Mouse (Mus musculus) neural tube, embryonic 11.5 days (tissue): ENCODE results near the gene Kif26b. TPM values are rescaled to one million over a fixed set of nuclear protein-coding genes. Genes with fewer than 3 reads are reported as not detected.
A peak's percentile ranks its signal among the peaks of the same experiment; 100 is the strongest.

Experiments used
- ATAC-seq: fragments of 200-750 bp; cut with Nextera tagmentation; 2 replicates; pipeline ENCODE4 v1.8.0; 2017; ENCODE audit warnings: moderate number of reproducible peaks, mild to moderate bottlenecking, moderate TSS enrichment, moderate library complexity; ENCODE audit not compliant: insufficient read depth, low FRiP score, low TSS enrichment
- DNase-seq: peaks from one replicate; pipeline ENCODE4 v3.0.0-alpha.2; 2015; ENCODE audit warnings: low spot score
- H3K27ac ChIP-seq: fragments of 300-500 bp; sonication (generic); 2 replicates; pipeline ENCODE4 v1.5.1; 2014; ENCODE audit warnings: low read depth, mild to moderate bottlenecking, low read length
- H3K27me3 ChIP-seq: fragments of 300-500 bp; sonication (generic); 2 replicates; pipeline ENCODE4 v1.6.1; 2014; ENCODE audit warnings: mild to moderate bottlenecking, low read length, mixed read lengths; ENCODE audit not compliant: control insufficient read depth, insufficient read depth
- H3K36me3 ChIP-seq: fragments of 300-500 bp; sonication (generic); 2 replicates; pipeline ENCODE4 v1.6.1; 2014; ENCODE audit warnings: mild to moderate bottlenecking, low read length, moderate library complexity, mixed read lengths; ENCODE audit not compliant: control insufficient read depth, insufficient read depth
- H3K4me1 ChIP-seq: fragments of 300-500 bp; sonication (generic); 2 replicates; pipeline ENCODE4 v1.6.1; 2014; ENCODE audit warnings: low read length, mixed read lengths; ENCODE audit not compliant: control insufficient read depth, insufficient read depth
- H3K4me2 ChIP-seq: fragments of 300-500 bp; sonication (generic); 2 replicates; pipeline ENCODE4 v1.6.1; 2014; ENCODE audit warnings: low read depth, mild to moderate bottlenecking, moderate library complexity
- H3K4me3 ChIP-seq: fragments of 300-500 bp; sonication (generic); 2 replicates; pipeline ENCODE4 v1.5.1; 2014; ENCODE audit warnings: low read depth, low read length
- H3K9ac ChIP-seq: fragments of 300-500 bp; sonication (generic); 2 replicates; pipeline ENCODE4 v1.6.1; 2014; ENCODE audit warnings: mild to moderate bottlenecking, low read length
- H3K9me3 ChIP-seq: fragments of 300-500 bp; sonication (generic); 2 replicates; pipeline ENCODE4 v1.6.1; 2016; ENCODE audit warnings: low read length; ENCODE audit not compliant: control insufficient read depth
- WGBS: fragments of 180-500 bp; shearing (Covaris S2); extraction: QIAGEN DNeasy Blood & Tissue Kit; methylation state at CpG from one replicate; pipeline ENCODE4 v1.1.7; 2014; 5-methylcytosine and 5-hydroxymethylcytosine counted together
- polyA plus RNA-seq: library from polyadenylated mRNA; unstranded; fragments of >200 nt; fragmentation: Nextera tagmentation; extraction: Ambion mirVana; gene quantifications from 2 replicates; pipeline ENCODE4 v1.2.1, GENCODE M21; 2014

Kif26b gene
- polyA plus RNA-seq = 6.5 and 8.4 TPM in 2 replicates

DNA sequence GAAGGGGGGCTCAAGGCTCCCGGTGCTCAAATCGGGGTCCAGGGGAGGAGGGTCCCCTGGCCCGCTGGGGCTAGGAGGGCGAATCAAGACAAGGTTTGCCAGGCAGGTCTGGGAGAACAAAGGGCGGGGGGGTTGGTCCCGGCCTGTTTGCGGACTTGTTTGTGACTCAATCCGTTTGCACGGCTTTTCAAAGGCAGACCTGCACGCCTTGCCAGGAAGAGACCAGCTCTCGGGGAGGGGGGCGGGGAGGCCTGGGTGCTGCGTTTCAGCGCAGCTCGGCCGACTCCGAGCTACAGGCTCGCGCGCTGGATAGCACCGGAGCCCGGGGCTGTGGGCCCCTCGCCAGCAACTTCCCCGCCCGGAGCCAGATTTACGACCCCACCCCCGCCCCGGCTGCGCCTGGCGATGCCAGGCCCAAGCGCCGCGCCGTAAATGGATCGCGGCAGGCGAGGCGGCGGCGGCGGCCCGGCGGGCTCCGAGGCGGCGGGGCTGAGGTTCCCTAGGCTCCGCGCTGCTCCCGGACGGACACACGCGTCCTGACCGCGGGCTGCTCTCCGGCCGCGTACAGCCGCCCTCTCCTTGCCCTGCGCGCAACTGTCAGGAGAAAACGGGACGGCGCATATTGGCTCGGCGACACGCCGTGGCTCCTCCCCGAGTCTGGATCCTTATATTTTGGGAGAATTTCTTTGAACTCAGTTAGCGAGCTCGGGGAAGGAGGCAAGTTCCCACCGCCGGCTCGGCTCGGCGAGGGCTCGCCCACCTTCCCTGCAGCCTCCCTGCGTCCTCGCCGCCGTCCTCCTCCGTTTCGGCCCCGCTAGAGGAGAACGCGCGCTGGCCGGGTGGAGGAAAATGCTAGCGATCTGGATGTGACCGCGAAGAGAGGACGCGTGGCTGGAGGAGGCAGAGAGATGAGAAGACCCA is at the start of gene Kif26b:
Kif26b (plus strand) TSS at position 695 of the 921 bp plus-strand sequence.
- Histone ChIP-seq H3K4me2 (peak within 1 kb of the TSS; percentile 99), H3K27ac (peak within 1 kb of the TSS; percentile 63), H3K4me3 (peak within 1 kb of the TSS; percentile 63), H3K4me1 (peaks cover 24% of the 10 kb centered on the region), H3K27me3 (peaks cover 11% of the 10 kb centered on the region), H3K9me3 (no peaks in the 10 kb centered on the region), H3K36me3 (no peaks in the 10 kb centered on the region), H3K9ac (peak within 1 kb of the TSS; percentile 69)
- ATAC-seq (peak; percentile 70), DNase-seq (peak; percentile 75)
- WGBS = under 1% methylated on average over 85 of the region's 92 CpGs

DNA sequence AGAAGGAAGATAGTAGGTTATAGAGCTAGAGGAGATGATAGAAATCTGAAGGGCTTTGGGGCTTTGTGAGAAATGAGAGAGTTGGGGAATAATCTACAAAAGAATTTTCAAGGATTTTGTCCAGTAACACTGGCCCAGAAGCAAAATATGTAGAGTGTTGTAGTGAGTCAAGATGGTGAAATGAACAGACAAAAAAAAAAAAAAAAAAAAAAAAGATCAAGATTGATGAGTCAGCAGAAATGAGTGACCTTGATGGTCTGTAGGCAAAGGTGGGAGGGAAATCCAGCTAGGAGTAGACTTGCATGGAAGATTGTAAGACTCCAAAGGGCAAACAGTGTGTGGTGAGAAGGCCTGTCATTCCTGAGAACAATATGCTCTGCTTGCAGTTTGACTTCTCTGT is 45.1 kb upstream of the Kif26b start:
- no peak overlapping the region for H3K4me2 ChIP-seq
- H3K27ac ChIP-seq = no peak overlapping the region
- H3K4me3 ChIP-seq = no peak overlapping the region
- H3K9me3 ChIP-seq = no peaks in the 10 kb centered on the region
- no peak for DNase-seq
- no peaks in the 10 kb centered on the region for H3K27me3 ChIP-seq
- H3K36me3 ChIP-seq = no peaks in the 10 kb centered on the region
- H3K9ac ChIP-seq = no peak overlapping the region
- H3K4me1 ChIP-seq = no peaks in the 10 kb centered on the region
- ATAC-seq = no peak

DNA sequence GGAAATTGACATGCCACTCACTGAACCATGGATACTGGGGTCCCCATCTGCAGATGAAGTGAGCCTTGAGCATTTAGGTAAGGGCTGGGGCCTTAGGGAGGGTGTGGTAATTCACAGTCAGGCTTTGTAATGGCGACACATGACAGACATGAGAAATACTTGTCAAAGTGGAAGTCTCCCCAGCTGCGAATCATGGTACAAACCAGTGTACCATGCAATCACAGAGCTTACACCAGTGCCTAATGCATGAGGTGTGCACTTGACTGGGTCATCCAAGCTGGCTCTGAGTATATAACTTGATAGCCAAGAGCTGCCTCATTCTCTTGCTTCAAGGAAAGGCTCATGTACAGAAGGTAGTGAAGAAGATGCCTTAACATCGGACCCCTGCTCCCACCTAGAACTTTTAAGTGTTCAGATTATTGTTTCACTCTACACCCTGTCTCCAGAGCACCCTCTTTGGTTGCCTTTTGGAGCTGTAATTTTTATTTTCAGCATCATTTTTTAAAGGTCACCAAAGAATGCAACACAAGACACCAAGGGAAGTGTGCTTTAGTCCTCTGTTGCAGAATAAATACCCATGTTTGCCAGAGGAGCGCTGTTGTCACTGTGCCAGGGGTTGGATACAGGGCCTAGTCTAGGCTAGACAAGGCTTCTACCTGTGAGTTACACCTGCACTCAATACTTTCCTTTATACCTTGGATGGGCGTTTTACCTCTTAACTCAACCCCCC is 43.6 kb upstream of the Kif26b start:
- no peaks in the 10 kb centered on the region for H3K36me3 ChIP-seq
- WGBS = 80% methylated on average over 5 of the region's 5 CpGs
- no peak for DNase-seq
- ATAC-seq = no peak
- H3K4me2 ChIP-seq = no peak overlapping the region
- H3K9ac ChIP-seq = no peak overlapping the region
- no peaks in the 10 kb centered on the region for H3K4me1 ChIP-seq
- H3K27ac ChIP-seq = no peak overlapping the region
- no peak overlapping the region for H3K4me3 ChIP-seq
- H3K9me3 ChIP-seq = no peaks in the 10 kb centered on the region
- H3K27me3 ChIP-seq = no peaks in the 10 kb centered on the region

DNA sequence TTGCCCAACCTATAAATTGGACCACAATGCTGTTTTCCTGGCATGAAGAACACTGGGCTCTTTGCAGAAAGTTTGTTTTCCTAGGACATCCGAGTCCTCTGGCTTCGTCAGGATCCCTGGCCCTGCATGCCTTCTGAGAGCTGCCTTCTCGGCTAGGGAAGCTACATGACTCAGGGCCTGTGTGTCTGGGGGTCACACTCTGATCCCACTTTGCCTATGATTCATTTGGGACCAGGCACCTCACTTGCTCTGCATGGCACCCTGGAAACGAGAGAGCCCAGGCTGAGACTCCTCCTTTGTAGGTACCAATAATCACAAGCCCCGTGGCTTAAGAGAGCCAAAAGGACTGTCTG is 43.1 kb upstream of the Kif26b start:
- Histone ChIP-seq H3K27me3 (no peaks in the 10 kb centered on the region), H3K4me1 (no peaks in the 10 kb centered on the region), H3K36me3 (no peaks in the 10 kb centered on the region), H3K4me2 (no peak overlapping the region), H3K4me3 (no peak overlapping the region), H3K9me3 (no peaks in the 10 kb centered on the region), H3K9ac (no peak overlapping the region), H3K27ac (no peak overlapping the region)
- DNase-seq (no peak), ATAC-seq (no peak)
- 79% methylated on average over 5 of the region's 5 CpGs for WGBS

DNA sequence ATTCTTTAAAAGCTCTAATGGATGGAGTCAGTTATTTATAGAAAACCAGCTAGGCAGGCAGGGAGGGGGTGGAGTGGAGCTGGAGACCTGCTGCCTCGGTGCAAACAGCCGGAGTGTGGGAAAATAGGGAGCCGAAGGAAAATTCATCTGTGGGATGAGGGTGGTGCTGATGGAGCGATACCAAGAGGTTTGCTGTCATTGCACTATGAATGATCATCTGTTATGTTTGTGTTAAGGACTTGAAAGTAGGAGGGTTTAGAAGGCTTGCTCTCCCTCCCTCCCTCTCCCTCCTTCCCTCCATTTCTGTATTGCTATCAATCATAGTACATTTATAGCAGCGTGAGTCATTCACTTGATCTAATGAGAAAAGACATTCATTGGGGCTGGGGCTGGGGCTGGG is 42.1 kb upstream of the Kif26b start:
- DNase-seq = no peak
- Histone ChIP-seq H3K9ac (no peak overlapping the region), H3K4me1 (no peaks in the 10 kb centered on the region), H3K9me3 (no peaks in the 10 kb centered on the region), H3K27ac (no peak overlapping the region), H3K27me3 (no peaks in the 10 kb centered on the region), H3K4me2 (no peak overlapping the region), H3K36me3 (no peaks in the 10 kb centered on the region), H3K4me3 (no peak overlapping the region)
- no peak for ATAC-seq
- 82% methylated on average over 5 of the region's 5 CpGs for WGBS

DNA sequence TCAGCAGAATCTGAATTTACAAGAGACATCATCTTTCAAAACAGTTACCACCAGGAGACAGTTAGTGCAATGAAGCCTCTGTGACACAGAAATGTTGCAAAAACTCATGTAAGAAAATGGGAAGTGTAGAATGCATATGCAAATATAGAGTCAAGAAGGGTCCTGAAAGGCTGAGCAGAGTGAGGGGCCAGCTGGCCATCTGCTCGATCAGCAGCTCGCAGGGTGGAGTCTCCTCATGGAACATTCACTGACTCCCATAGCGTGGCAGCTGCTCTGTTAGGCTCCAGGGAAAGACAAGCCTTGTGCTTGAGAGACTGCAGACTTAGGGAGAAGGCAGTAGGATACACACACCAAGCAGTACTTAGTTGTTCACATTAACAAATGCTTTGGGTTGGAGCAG is 39.8 kb upstream of the Kif26b start:
- Histone ChIP-seq H3K4me3 (no peak overlapping the region), H3K4me2 (no peak overlapping the region), H3K9me3 (no peaks in the 10 kb centered on the region), H3K27me3 (no peaks in the 10 kb centered on the region), H3K4me1 (no peaks in the 10 kb centered on the region), H3K9ac (no peak overlapping the region), H3K27ac (no peak overlapping the region), H3K36me3 (no peaks in the 10 kb centered on the region)
- ATAC-seq (no peak), DNase-seq (no peak)
- WGBS = 36% methylated on average over 3 of the region's 3 CpGs

DNA sequence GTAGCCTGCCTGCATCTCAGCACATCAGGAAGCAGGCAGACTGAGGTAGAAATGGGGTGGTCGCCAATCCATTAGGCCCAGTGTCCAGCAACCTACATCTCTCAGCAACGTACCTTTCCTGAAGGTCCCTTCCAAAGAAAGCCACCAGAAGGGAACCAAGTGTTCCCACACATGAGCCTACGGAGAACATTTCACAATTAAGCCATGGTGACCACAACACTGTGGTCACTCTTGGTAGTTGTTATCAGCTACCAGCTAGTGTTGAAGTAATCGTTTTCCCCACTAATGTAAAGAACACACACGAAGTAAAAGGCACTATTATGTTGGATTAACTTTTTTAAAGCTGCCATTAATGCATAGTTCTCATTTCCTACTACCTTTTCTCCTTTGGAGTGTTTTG is 37.2 kb upstream of the Kif26b start:
- H3K9ac ChIP-seq = no peak overlapping the region
- H3K4me1 ChIP-seq = no peaks in the 10 kb centered on the region
- WGBS = 89% methylated on average over 5 of the region's 5 CpGs
- no peaks in the 10 kb centered on the region for H3K9me3 ChIP-seq
- no peak overlapping the region for H3K27ac ChIP-seq
- DNase-seq = no peak
- ATAC-seq = no peak
- H3K36me3 ChIP-seq = no peaks in the 10 kb centered on the region
- no peak overlapping the region for H3K4me3 ChIP-seq
- H3K27me3 ChIP-seq = no peaks in the 10 kb centered on the region
- H3K4me2 ChIP-seq = no peak overlapping the region

DNA sequence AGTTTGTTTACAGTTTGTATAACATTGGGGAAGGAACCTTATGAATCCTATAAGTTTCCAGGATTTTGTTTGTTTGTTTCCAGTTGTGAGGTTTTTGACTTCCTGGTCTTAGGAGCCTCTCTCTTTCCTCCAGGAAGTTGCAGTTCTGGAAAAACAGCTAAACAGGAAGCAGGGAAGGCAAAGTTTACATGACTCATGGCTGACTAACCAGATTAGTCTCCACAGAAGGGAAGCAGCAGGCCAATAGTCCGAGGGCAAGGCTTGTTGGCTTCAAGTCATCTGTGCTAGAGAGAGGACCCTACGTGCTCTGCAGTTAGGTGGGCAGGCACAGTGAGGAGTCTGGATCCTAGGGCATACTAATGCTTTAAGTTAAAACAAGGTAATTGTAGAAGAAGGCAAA is 36.4 kb upstream of the Kif26b start:
- Histone ChIP-seq H3K4me1 (no peaks in the 10 kb centered on the region), H3K36me3 (no peaks in the 10 kb centered on the region), H3K4me2 (no peak overlapping the region), H3K9me3 (no peaks in the 10 kb centered on the region), H3K9ac (no peak overlapping the region), H3K27ac (no peak overlapping the region), H3K27me3 (no peaks in the 10 kb centered on the region), H3K4me3 (no peak overlapping the region)
- 86% methylated on average over 2 of the region's 2 CpGs for WGBS
- no peak for ATAC-seq
- no peak for DNase-seq

DNA sequence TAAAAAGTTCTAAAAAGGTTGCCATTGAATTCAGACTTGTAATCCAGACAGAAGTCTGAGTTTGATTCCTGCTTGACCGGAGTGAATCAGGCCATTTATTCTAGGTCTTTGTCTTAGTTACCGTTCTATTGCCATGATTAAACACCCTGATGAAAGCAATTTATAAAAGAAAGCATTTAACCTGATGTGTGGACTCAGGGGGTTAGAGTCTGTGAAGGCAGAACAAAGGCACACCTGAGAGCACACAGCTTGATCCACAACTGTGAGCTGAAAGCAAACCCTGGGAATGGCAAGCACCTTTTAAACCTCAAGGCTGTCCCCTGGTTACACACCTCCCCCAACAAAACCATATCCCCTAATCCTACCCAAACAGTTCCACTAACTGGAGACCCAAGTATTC is 32.7 kb upstream of the Kif26b start:
- Histone ChIP-seq H3K4me2 (no peak overlapping the region), H3K9ac (no peak overlapping the region), H3K4me1 (no peaks in the 10 kb centered on the region), H3K9me3 (no peaks in the 10 kb centered on the region), H3K27ac (no peak overlapping the region), H3K4me3 (no peak overlapping the region), H3K27me3 (no peaks in the 10 kb centered on the region), H3K36me3 (no peaks in the 10 kb centered on the region)
- WGBS = 69% methylated on average over 2 of the region's 2 CpGs
- no peak for DNase-seq
- no peak for ATAC-seq
